Mouse (Mus musculus) megakaryocyte, embryonic 14.5 days (primary cell): ENCODE data around the gene Mfsd2a.

Experiments
- FLI1 ChIP-seq: IDR thresholded peaks from 2 replicates; pipeline ENCODE4 v1.6.1; 2012; ENCODE audit warnings: low read length, inconsistent platforms, mixed read lengths
- GATA1 ChIP-seq: IDR thresholded peaks from 3 replicates; pipeline ENCODE4 v1.6.1; 2012; ENCODE audit warnings: mixed read lengths, low read length, inconsistent platforms, borderline replicate concordance

GRCm38 (mm10) chr4:122922841-122923240 is 38.1 kb downstream of the Mfsd2a start:
- TF ChIP-seq GATA1 (no peak), FLI1 (no peak)
